Mouse (Mus musculus) kidney, adult 2 months (tissue): Measurements from ENCODE around the gene Serpinf1.

Experiments
- CTCF ChIP-seq: fragments of 200-500 bp; conservative IDR thresholded peaks from 2 replicates; pipeline ENCODE4 v1.5.1; 2011; ENCODE audit warnings: low read depth, mild to moderate bottlenecking, control low read depth, low read length, moderate library complexity, mixed read lengths; ENCODE audit not compliant: insufficient read depth, insufficient read length
- POLR2A ChIP-seq: fragments of 200-500 bp; IDR thresholded peaks from one replicate; pipeline ENCODE4 v1.6.1; 2011; ENCODE audit warnings: low read depth, low read length, control low read depth

DNA sequence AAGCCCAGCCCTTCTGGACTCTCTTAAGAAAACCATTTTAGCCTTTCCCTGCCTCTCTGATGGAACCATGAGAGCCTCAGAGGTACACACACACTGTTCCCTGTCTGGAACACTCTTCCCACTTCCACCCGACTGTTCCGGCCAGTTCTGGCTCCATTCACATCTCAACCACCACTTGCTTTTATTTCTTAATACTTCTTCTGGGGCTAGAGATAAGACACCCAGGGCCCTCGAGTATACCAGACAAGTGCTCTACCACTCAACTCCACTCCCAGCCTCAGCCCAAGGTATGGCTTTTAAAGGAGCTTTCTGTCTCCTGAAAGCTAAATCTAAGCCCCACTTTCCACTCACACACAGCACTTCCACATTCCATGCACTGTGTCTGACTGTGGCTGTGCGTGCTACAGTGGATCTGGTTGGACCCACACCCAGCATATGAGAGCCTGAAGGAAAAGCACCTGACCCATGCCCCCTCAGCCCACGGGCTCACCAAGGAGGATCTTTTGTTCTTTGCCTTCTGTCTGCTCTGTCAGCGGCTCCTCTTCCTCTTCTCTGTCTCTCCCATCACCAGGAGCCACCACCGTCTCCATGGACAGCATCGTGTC, 27.9 kb upstream of the Serpinf1 start:
- TF ChIP-seq CTCF (no peak), POLR2A (no peak)
